Mouse (Mus musculus): ENCODE measurements around the gene Cyp4f18.

Cyp4f18 gene

GRCm38 (mm10) chr8:71981032-71981431, 28.4 kb downstream of the Cyp4f18 start:
- in situ Hi-C loops (cut with MboI, MseI) = no loop called here

- in situ Hi-C loops (cut with MboI, MseI) = no loop called here
Observed at GRCm38 (mm10) chr8:71974211-71974610, 35.2 kb downstream of the Cyp4f18 start.

GRCm38 (mm10) chr8:71971945-71972344, 37.5 kb downstream of the Cyp4f18 start:
- in situ Hi-C loops (cut with MboI, MseI) = no loop called here

- in situ Hi-C loops (cut with MboI, MseI) = no loop called here
Observed at GRCm38 (mm10) chr8:71968636-71969035, 40.8 kb downstream of the Cyp4f18 start.

GRCm38 (mm10) chr8:71968100-71968499, 41.3 kb downstream of the Cyp4f18 start:
- in situ Hi-C loops (cut with MboI, MseI) = no loop called here

GRCm38 (mm10) chr8:71967261-71967660, 42.2 kb downstream of the Cyp4f18 start:
- in situ Hi-C loops (cut with MboI, MseI) = no loop called here

- in situ Hi-C loops (cut with MboI, MseI) = no loop called here
Observed at GRCm38 (mm10) chr8:71966411-71966810, 43.0 kb downstream of the Cyp4f18 start.

- in situ Hi-C loops (cut with MboI, MseI) = no loop called here
Observed at GRCm38 (mm10) chr8:71965166-71965565, 44.3 kb downstream of the Cyp4f18 start.

GRCm38 (mm10) chr8:71964051-71964450, 45.4 kb downstream of the Cyp4f18 start:
- in situ Hi-C loops (cut with MboI, MseI) = no loop called here

GRCm38 (mm10) chr8:71961796-71962195, 47.6 kb downstream of the Cyp4f18 start:
- in situ Hi-C loops (cut with MboI, MseI) = no loop called here

- in situ Hi-C loops (cut with MboI, MseI) = no loop called here
Observed at GRCm38 (mm10) chr8:71960483-71960882, 48.9 kb downstream of the Cyp4f18 start.

- in situ Hi-C loops (cut with MboI, MseI) = loop anchor here (5.0 kb wide), 1 partner anchor 77 kb away; no protein-coding TSS in a partner anchor
Observed at GRCm38 (mm10) chr8:71954666-71955065, 54.8 kb downstream of the Cyp4f18 start.

GRCm38 (mm10) chr8:71952961-71953700, 56.3 kb downstream of the Cyp4f18 start:
- in situ Hi-C loops (cut with MboI, MseI) = loop anchor here (5.0 kb wide), 1 partner anchor 76 kb away; no protein-coding TSS in a partner anchor

GRCm38 (mm10) chr8:71952489-71952888, 56.9 kb downstream of the Cyp4f18 start:
- in situ Hi-C loops (cut with MboI, MseI) = loop anchor here (5.0 kb wide), 1 partner anchor 75 kb away; no protein-coding TSS in a partner anchor

- in situ Hi-C loops (cut with MboI, MseI) = loop anchor here (5.0 kb wide), 1 partner anchor 74 kb away; no protein-coding TSS in a partner anchor
Observed at GRCm38 (mm10) chr8:71951436-71952161, 57.8 kb downstream of the Cyp4f18 start.

- in situ Hi-C loops (cut with MboI, MseI) = loop anchor here (5.0 kb wide), 1 partner anchor 73 kb away; no protein-coding TSS in a partner anchor
Observed at GRCm38 (mm10) chr8:71950482-71951221, 58.8 kb downstream of the Cyp4f18 start, which contains the start of gene Zfp961. Zfp961 (plus strand) TSS chr8:71951038.

- in situ Hi-C loops (cut with MboI, MseI) = no loop called here
Observed at GRCm38 (mm10) chr8:71948624-71949023, 60.8 kb downstream of the Cyp4f18 start.

- in situ Hi-C loops (cut with MboI, MseI) = no loop called here
Observed at GRCm38 (mm10) chr8:71941776-71942175, 67.7 kb downstream of the Cyp4f18 start.

- in situ Hi-C loops (cut with MboI, MseI) = no loop called here
Observed at GRCm38 (mm10) chr8:71940293-71941208, 68.9 kb downstream of the Cyp4f18 start.

All from T-helper 2 cell (primary cell).